Mouse (Mus musculus) limb, embryonic 15.5 days (tissue): ENCODE measurements around the gene Col4a2. TPM values are rescaled to one million over a fixed set of nuclear protein-coding genes. Genes with fewer than 3 reads are reported as not detected.
A peak's percentile ranks its signal among the peaks of the same experiment; 100 is the strongest.

Experiments used
- ATAC-seq: fragments of 200-750 bp; cut with Nextera tagmentation; 2 replicates; pipeline ENCODE4 v1.8.0; 2017; ENCODE audit warnings: low read depth, moderate TSS enrichment; ENCODE audit not compliant: insufficient number of reproducible peaks, low FRiP score, low TSS enrichment
- H3K27ac ChIP-seq: fragments of 300-500 bp; sonication (generic); 2 replicates; pipeline ENCODE4 v1.5.1; 2015; ENCODE audit warnings: moderate library complexity, mild to moderate bottlenecking, inconsistent platforms
- H3K27me3 ChIP-seq: fragments of 300-500 bp; sonication (generic); 2 replicates; pipeline ENCODE4 v1.6.1; 2015; ENCODE audit warnings: inconsistent platforms
- H3K36me3 ChIP-seq: fragments of 300-500 bp; sonication (generic); 2 replicates; pipeline ENCODE4 v1.6.1; 2015; ENCODE audit warnings: inconsistent platforms
- H3K4me1 ChIP-seq: fragments of 300-500 bp; sonication (generic); 2 replicates; pipeline ENCODE4 v1.6.1; 2015; ENCODE audit warnings: inconsistent platforms
- H3K4me2 ChIP-seq: fragments of 300-500 bp; sonication (generic); 2 replicates; pipeline ENCODE4 v1.6.1; 2015; ENCODE audit warnings: mild to moderate bottlenecking, inconsistent platforms
- H3K4me3 ChIP-seq: fragments of 300-500 bp; sonication (generic); 2 replicates; pipeline ENCODE4 v1.5.1; 2015; ENCODE audit warnings: mild to moderate bottlenecking, inconsistent platforms
- H3K9ac ChIP-seq: fragments of 300-500 bp; sonication (generic); 2 replicates; pipeline ENCODE4 v1.6.1; 2015; ENCODE audit warnings: inconsistent platforms
- H3K9me3 ChIP-seq: fragments of 300-500 bp; sonication (generic); 2 replicates; pipeline ENCODE4 v1.6.1; 2016; ENCODE audit warnings: inconsistent platforms
- WGBS: fragments of 180-500 bp; shearing (Covaris S2); methylation state at CpG from one replicate; pipeline ENCODE4 v1.1.7; 2015; 5-methylcytosine and 5-hydroxymethylcytosine counted together
- polyA plus RNA-seq: library from polyadenylated mRNA; unstranded; fragments of >200 nt; fragmentation: Nextera tagmentation; extraction: Ambion mirVana; gene quantifications from 2 replicates; pipeline ENCODE4 v1.2.1, GENCODE M21; 2015

Gene Col4a2
- polyA plus RNA-seq, 1 experiment from 2014 or later, result 77.4 TPM

GRCm38 (mm10) chr8:11382059-11382810, 69.6 kb downstream of the Col4a2 start:
- Histone ChIP-seq H3K9ac (no peak overlapping the region), H3K27me3 (no peaks in the 10 kb centered on the region), H3K27ac (peak overlapping the region; percentile 75), H3K4me3 (no peak overlapping the region), H3K36me3 (no peaks in the 10 kb centered on the region), H3K9me3 (no peaks in the 10 kb centered on the region), H3K4me2 (no peak overlapping the region), H3K4me1 (peaks cover 30% of the 10 kb centered on the region)
- WGBS, result 53% methylated on average over 19 of the region's 19 CpGs
- peak; percentile 66; the same call in 1 of the 2 replicates for ATAC-seq

DNA sequence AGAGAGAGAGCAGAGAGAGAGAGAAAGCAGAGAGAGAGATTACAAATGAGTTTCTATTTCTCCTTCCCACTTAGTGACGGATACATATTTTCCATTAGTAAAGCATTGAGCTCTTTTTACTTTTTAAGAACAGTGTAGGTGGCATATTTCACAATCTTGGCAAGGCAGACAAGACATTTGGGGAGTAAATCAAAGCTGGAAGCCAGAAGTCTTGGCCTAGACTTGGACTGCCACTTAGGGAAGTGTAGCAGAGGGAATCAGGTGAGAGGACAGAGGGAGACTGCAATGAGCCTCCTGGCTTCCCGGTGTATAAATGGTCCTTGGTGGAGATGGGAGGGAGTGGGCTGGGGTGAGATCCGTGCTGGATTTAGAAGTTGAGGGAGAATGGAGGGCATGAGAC, 70.3 kb downstream of the Col4a2 start:
- Histone ChIP-seq H3K36me3 (no peaks in the 10 kb centered on the region), H3K27ac (peak overlapping the region; percentile 50), H3K9me3 (no peaks in the 10 kb centered on the region), H3K27me3 (no peaks in the 10 kb centered on the region), H3K4me1 (peaks cover 30% of the 10 kb centered on the region), H3K4me2 (no peak overlapping the region), H3K4me3 (no peak overlapping the region), H3K9ac (no peak overlapping the region)
- WGBS, result 54% methylated on average over 3 of the region's 3 CpGs
- no peak for ATAC-seq

DNA sequence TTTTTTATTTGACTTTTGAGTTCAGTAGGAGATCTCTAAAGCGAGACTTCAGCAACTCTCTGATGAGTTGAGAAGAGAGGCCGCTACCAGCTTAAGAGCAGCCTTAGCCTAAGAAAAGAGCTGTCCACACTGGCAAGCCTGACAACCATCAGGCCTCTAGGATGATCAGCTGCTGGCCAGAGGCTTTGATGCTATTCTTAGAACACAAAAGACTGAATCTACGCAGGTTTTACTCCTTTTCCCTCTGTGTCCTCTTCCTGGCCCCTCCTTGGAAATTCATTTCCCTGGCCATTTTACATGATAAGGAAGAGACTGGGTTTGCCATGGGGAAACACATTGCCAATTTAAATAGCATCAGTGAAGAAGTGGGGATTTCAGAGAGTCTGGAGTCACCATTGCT, 70.8 kb downstream of the Col4a2 start:
- no peak for ATAC-seq
- no peaks in the 10 kb centered on the region for H3K27me3 ChIP-seq
- peak overlapping the region; percentile 50; the same call in 1 of the 2 replicates for H3K27ac ChIP-seq
- H3K4me3 ChIP-seq, result no peak overlapping the region
- H3K4me2 ChIP-seq, result no peak overlapping the region
- H3K4me1 ChIP-seq, result peaks cover 30% of the 10 kb centered on the region
- 76% methylated on average over 3 of the region's 3 CpGs for WGBS
- H3K9me3 ChIP-seq, result no peaks in the 10 kb centered on the region
- H3K36me3 ChIP-seq, result no peaks in the 10 kb centered on the region
- H3K9ac ChIP-seq, result no peak overlapping the region

DNA sequence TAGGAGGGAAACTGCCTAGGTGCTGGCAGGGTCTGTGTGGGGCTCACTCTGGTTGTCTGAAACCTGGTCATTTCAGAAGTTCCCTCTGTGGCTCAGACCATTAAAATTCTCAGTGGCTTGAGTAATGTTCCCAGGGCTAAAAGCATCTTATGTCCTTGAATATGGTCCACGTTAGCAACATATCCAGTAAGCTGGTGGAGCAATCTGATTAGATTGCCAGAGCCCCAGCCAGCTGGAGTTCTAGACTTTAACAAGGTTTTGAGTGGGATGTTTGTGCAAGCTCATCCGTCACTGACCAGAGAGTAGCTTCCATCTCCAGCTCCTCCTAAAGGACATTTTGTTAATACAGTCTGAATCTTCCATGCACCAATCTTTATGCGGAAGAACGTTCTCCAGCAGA, 72.2 kb downstream of the Col4a2 start:
- H3K27me3 ChIP-seq, result no peaks in the 10 kb centered on the region
- WGBS, result 72% methylated on average over 4 of the region's 4 CpGs

DNA sequence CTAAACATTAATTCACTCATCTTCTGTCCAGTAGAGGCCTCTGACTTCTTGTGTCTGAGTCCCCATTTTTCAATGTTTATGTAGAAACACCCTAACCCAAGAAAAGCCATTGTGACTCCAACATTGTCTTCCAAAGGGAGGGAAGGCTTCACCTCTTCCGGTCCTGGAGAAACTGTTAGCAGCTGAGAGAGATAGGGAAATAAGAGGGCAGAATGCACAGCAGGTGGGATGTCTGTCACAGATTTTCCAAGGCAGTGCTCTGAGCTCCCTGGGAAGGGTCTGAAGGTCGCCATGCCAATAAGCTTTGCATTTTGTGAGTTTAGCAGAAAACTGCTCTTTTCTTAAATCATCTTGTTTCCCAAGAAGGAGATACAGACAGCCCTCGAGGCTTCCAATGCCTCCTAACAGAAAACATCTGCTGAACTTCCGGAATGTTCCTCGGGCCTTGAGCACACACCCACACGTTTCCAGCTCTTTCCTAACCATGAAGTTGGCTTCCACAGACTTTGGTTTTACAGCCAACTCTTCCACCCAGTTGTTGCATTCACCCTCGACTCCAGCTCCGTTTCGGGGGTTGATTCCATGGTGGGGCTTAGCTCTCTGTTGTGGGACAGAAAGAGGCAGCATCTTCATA, 72.8 kb downstream of the Col4a2 start:
- H3K4me3 ChIP-seq, result no peak overlapping the region
- no peak overlapping the region for H3K4me2 ChIP-seq
- H3K9me3 ChIP-seq, result no peaks in the 10 kb centered on the region
- no peaks in the 10 kb centered on the region for H3K27me3 ChIP-seq
- ATAC-seq, result no peak
- H3K36me3 ChIP-seq, result no peaks in the 10 kb centered on the region
- H3K9ac ChIP-seq, result no peak overlapping the region
- H3K4me1 ChIP-seq, result peaks cover 33% of the 10 kb centered on the region
- peak overlapping the region; percentile 40; the same call in 1 of the 2 replicates for H3K27ac ChIP-seq
- WGBS, result 49% methylated on average over 9 of the region's 9 CpGs

More for the DNA sequence above, 72.2 kb downstream of the Col4a2 start:
- Histone ChIP-seq H3K4me3 (no peak overlapping the region), H3K4me1 (peaks cover 33% of the 10 kb centered on the region), H3K27ac (peak overlapping the region; percentile 40; the same call in 1 of the 2 replicates), H3K4me2 (no peak overlapping the region), H3K9ac (no peak overlapping the region), H3K9me3 (no peaks in the 10 kb centered on the region), H3K36me3 (no peaks in the 10 kb centered on the region)
- no peak for ATAC-seq

- no peak for ATAC-seq
- H3K4me1 ChIP-seq, result peaks cover 21% of the 10 kb centered on the region
- no peak overlapping the region for H3K9ac ChIP-seq
- H3K27me3 ChIP-seq, result no peaks in the 10 kb centered on the region
- no peak overlapping the region for H3K4me3 ChIP-seq
- no peaks in the 10 kb centered on the region for H3K36me3 ChIP-seq
- no peak overlapping the region for H3K4me2 ChIP-seq
- H3K27ac ChIP-seq, result no peak overlapping the region
- no peaks in the 10 kb centered on the region for H3K9me3 ChIP-seq
- WGBS, result 86% methylated on average over 4 of the region's 4 CpGs
Observed at GRCm38 (mm10) chr8:11387282-11387681, 74.7 kb downstream of the Col4a2 start.

GRCm38 (mm10) chr8:11389275-11390050, 76.9 kb downstream of the Col4a2 start:
- Histone ChIP-seq H3K4me2 (no peak overlapping the region), H3K36me3 (no peaks in the 10 kb centered on the region), H3K9me3 (no peaks in the 10 kb centered on the region), H3K4me1 (peaks cover 31% of the 10 kb centered on the region), H3K4me3 (no peak overlapping the region), H3K27me3 (no peaks in the 10 kb centered on the region), H3K27ac (no peak overlapping the region), H3K9ac (no peak overlapping the region)
- WGBS, result 76% methylated on average over 11 of the region's 11 CpGs
- ATAC-seq, result no peak

DNA sequence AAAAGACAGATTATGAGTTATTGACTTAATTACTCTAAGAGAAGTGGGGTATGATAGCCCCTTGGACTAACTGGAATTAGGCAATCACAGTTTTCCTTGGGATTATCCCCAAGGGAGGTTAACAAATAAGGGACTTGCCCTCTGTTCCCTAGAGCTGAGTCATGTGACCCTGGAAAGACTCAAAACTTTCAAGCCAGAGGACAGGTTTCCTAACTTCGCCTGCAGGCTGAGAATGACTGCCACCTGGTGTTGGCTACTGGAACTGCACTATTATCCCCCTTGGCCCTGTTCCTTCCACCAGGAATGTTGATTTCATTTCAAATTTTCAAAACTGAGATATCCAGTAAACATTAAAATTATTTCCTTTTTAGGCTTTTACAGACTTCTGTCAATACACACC, 80.1 kb downstream of the Col4a2 start:
- no peak overlapping the region for H3K4me2 ChIP-seq
- ATAC-seq, result no peak
- H3K9me3 ChIP-seq, result no peaks in the 10 kb centered on the region
- no peaks in the 10 kb centered on the region for H3K27me3 ChIP-seq
- no peaks in the 10 kb centered on the region for H3K36me3 ChIP-seq
- 6% methylated on average over 1 of the region's 1 CpGs for WGBS
- no peak overlapping the region for H3K4me3 ChIP-seq
- peaks cover 23% of the 10 kb centered on the region for H3K4me1 ChIP-seq
- H3K9ac ChIP-seq, result no peak overlapping the region
- peak overlapping the region; percentile 82; the same call in 1 of the 2 replicates for H3K27ac ChIP-seq

GRCm38 (mm10) chr8:11393161-11393560, 80.6 kb downstream of the Col4a2 start:
- ATAC-seq, result peak; percentile 61
- Histone ChIP-seq H3K27me3 (no peaks in the 10 kb centered on the region), H3K27ac (peak overlapping the region; percentile 82), H3K4me3 (no peak overlapping the region), H3K9me3 (no peaks in the 10 kb centered on the region), H3K4me1 (peaks cover 23% of the 10 kb centered on the region), H3K36me3 (no peaks in the 10 kb centered on the region), H3K9ac (no peak overlapping the region), H3K4me2 (no peak overlapping the region)
- WGBS, result 29% methylated on average over 7 of the region's 7 CpGs

DNA sequence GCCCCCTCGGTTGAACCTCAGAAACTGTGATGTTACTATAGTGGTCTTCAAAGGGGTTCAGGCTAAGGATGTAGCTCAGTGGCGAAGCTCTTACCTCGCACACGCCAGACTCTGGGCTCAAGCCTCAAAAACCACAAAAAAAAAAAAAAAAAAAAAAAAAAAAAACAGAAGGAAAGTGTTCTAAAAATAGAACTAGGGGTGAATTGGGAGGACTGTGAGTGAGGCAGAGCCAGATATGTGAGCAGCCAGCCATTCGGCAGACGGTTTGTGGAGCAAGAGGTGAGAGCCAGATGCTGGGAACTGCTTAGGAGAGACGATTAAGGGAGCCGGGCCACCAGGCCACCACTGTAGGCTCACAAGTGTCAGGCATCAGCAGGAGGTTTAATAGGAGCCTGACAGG, 81.0 kb downstream of the Col4a2 start:
- peak; percentile 28; the same call in 1 of the 2 replicates for ATAC-seq
- Histone ChIP-seq H3K4me1 (peaks cover 25% of the 10 kb centered on the region), H3K9ac (no peak overlapping the region), H3K36me3 (no peaks in the 10 kb centered on the region), H3K9me3 (no peaks in the 10 kb centered on the region), H3K27me3 (no peaks in the 10 kb centered on the region), H3K4me3 (no peak overlapping the region), H3K4me2 (no peak overlapping the region), H3K27ac (peak overlapping the region; percentile 82)
- WGBS, result 20% methylated on average over 8 of the region's 8 CpGs

DNA sequence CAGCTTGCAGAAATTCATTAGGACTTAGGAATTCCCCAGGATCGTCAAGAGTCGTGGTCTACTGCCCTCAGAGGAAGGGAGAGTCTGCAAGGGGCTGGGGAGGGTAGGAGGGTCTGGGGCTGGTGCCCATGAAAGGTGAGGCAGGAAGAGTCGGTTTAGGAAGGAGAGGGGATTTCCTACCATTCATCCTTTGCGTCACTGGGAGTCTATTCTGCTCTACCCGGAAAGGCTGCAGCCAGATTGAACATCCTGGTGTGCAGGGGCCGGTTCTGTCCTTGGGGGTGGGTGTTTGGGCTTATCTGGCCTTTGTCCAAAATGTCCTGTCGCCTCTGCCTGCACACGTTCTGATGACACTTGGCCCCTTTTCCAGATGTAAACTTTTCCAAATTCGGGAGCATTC, 82.2 kb downstream of the Col4a2 start:
- Histone ChIP-seq H3K4me1 (peaks cover 32% of the 10 kb centered on the region), H3K27me3 (no peaks in the 10 kb centered on the region), H3K4me2 (no peak overlapping the region), H3K4me3 (no peak overlapping the region), H3K36me3 (no peaks in the 10 kb centered on the region), H3K9ac (no peak overlapping the region), H3K9me3 (no peaks in the 10 kb centered on the region), H3K27ac (no peak overlapping the region)
- ATAC-seq, result no peak
- 60% methylated on average over 9 of the region's 9 CpGs for WGBS

DNA sequence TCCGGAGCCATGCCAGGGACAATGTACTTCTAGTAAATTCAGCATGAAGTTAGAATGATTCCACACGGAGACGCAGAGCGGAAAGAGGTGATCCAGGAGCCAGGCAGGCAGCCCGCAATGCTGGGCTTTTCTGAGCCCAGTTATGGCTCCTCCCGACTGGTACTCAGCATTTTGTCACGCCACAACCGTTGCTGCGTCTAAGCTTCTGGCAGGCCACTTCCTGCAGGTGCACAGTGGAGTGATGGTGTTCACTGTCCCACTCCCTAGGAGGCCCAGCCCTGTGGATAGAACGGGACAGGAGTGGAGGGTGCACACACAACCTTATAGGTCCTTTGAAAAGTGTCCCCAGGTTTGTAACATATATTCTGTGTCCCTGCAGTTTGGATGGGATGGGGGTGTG, 83.0 kb downstream of the Col4a2 start:
- no peak for ATAC-seq
- no peaks in the 10 kb centered on the region for H3K36me3 ChIP-seq
- H3K4me2 ChIP-seq, result no peak overlapping the region
- H3K27me3 ChIP-seq, result no peaks in the 10 kb centered on the region
- H3K9me3 ChIP-seq, result no peaks in the 10 kb centered on the region
- peaks cover 40% of the 10 kb centered on the region for H3K4me1 ChIP-seq
- WGBS, result 79% methylated on average over 10 of the region's 10 CpGs
- peak overlapping the region; percentile 24; the same call in 1 of the 2 replicates for H3K27ac ChIP-seq
- no peak overlapping the region for H3K9ac ChIP-seq
- no peak overlapping the region for H3K4me3 ChIP-seq
